Mouse (Mus musculus) thymus, postnatal 14 days (tissue): ENCODE measurements at regions not wholly inside any gene's neighbourhood (a gene's known extent, or its start where the extent isn't known, plus 50 kb on each side); places are given as distances from the start of the nearest gene placed in this dataset.
"Not testable (repeated sequence)": the region's sequence is repeated elsewhere in the genome, so short reads cannot be mapped to it uniquely, and the experiment has no call there.

Experiments
- DNase-seq: peaks from one replicate; pipeline ENCODE4 v3.0.0; 2021

DNA sequence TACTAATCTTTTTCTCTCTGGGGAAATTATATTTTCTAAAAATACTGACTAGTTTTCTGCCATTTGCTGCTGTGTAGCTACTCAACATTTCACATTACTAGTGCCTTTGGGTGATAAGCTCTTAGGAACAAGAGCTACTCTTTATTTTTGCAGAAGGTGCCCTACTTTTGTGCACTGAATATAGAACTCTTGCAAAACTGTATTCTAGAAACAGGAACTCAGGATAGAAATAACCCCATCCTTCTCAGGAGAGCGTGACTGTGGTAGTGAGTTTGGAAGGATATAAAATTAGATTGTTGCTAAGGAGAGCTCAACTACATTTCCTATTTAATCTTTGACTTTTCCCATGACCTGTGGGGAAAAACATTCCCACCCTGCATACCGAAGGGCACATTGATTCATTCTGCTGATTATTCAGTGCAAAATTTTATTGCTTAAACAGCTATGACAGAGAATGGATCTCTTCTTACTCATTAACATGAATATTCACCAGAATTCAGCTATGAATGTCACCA is 408.0 kb upstream of the Nrsn1 start:
- DNase-seq = no peak

DNA sequence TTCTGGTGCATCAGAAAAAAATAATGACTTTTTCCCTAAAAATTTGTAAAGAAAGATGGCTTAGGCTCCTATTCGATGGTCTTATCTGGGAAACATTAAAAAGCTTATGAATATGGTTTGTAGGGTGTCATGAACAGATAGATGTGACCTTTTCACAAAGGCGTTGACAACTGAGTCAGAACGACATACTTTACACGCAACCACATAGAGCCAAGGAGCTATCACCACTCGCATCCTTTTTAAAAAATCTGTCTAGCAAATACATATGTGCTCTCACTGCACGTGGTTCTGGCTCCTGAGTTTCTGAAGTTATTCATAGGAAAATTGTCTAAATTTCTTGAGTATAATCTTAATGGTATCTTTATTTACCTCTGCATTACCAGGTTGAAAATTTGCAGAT is 404.9 kb upstream of the Nrsn1 start:
- no peak for DNase-seq

DNA sequence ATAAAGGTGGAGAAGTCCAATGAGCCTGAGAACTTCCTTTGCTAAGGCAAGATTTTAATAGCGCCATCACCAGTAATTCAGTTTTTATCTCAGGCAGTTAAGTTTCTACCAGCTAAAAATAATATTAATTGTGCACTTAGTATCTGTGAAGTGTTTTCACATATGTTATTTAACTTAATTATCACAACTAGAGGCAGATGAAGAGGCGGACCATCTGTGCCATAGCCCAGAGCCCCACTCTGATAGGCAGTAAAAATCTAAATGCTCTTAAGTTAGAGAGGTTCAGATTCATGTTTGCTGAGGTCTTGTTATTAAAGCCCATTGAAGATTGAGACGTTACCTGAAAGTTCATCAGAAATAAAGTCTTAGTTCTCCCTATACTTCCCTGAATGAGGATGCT is 395.7 kb upstream of the Nrsn1 start:
- no peak for DNase-seq

DNA sequence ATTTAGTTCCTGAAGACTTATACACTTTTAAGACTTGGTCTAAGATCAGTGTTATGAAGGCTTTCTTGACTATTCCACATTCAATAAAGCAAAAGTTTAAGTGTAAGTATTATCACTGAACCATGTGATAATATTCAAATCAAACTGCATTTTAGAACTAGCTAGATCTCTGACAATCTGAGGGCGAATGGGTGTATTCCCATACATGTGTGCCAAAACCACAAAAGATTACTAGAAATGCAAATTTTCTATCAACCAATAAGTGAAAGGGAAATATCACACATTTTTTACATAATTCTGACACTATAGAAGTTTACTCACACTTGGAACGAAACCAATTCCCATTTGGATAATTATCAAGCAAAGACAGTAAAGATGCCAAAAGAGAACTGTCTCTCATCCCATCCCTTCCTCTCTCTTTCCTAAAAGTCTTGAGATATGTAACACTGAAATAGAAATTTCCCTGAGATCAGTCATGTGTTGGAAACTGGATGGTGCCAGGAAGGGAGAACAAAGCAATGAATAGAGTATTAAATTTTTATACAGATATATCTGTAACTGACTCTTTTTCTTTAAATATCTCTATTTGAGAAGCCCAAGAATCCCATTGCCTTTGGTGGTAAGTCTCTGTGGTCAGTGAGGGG is 394.8 kb upstream of the Nrsn1 start:
- DNase-seq = no peak

DNA sequence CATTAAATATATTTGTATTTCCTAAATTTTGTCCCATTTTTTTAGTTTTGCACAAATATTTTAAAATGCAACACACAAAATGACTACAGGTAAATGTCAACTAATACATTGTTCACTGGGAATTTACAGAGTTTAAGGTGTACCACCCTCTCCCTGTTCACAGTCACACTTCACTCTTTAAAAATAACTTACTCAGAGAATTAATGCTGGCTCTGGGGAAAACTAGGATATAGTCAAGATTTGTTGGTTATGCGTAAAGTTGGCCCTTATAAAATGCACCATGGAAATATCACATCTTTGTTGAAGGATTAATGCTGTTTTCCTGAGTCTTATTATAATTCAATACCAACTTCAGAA is 378.1 kb upstream of the Nrsn1 start:
- no peak for DNase-seq

DNA sequence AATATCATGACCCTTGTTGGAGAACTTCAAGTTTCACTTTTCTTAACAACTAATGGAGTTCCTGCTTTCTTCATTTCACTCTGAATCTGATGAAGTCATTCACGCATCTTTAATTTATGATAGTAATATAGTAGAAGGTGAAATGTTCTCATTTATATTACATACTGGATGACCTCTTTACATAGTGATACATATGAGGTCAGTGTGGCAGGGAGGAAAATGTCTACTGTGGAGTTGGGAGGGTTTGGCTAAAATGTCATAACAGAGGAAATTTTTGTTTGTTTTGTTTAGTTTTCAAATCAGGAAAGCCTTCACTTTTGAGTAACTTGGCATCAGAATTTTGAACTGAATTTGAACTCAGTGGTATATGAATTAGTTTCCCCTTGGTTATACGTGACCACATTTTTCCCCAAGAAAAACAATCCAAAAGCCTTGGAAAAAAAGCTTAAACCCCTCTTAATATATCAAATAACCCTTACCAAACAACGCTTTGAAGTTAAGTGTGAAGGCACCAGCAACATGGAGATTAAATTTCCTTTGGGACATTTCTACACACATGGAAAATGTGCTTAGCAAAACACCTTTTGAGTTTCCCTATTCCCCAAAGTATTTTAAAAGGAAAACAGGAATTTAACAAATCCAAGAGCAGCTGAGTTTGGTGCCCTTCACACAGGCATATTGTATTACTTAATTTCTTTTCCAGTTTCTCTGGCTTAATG is 377.6 kb upstream of the Nrsn1 start:
- DNase-seq = no peak

DNA sequence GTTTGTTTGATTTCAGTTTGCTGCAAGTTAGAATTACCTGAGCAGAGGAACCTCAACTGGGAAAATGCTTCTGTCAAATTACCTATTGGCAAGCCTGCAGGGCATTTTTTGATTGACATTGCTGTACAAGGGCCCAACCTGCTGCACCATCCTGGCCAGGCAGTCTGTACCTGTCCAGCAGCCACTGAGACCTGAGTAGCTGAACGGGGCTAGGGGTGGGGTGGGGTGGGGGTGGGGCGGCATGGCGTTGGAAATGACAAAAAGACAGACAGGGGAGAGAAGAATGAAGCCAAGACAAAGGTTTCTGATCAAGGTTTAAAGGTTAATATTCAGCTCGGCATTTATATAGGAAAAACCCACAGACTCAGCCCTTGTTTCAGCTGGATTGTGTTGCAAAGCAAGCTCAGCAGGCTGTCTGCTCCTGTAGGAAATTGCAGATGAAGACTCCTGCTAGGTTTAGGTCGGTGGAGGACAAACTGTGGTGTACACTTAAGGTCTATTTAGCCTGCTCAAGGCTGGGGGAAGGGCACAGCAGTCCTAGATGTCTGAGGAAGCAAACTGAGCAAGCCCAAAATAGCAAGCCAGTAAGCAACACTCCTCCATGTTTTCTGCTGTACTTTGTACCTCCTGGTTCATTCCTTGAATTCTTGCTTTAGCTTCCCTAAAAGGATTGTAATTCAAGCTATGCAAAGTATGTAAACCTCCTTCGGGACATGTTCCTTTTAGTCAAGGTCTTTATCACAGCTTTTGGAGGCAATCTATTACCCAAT is 369.4 kb upstream of the Nrsn1 start:
- no peak for DNase-seq

DNA sequence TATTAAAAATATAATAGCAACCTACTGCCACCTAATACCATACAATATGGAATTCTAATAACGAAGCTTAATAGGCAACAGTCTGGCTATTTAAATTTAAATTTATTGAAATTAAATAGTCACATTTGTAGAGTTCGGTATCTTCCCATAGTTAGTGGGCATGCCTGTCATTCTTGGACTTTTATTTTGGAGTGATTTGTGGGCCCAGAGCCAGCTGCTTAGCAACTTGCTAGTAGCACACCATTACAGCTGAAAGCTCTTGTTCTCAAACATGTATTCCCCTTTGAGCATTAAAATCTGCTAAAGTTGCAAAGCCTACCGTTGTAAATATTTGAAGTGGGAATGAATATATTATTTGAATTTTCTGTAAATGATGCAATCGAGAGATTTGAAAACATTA is 359.2 kb upstream of the Nrsn1 start:
- DNase-seq = no peak

DNA sequence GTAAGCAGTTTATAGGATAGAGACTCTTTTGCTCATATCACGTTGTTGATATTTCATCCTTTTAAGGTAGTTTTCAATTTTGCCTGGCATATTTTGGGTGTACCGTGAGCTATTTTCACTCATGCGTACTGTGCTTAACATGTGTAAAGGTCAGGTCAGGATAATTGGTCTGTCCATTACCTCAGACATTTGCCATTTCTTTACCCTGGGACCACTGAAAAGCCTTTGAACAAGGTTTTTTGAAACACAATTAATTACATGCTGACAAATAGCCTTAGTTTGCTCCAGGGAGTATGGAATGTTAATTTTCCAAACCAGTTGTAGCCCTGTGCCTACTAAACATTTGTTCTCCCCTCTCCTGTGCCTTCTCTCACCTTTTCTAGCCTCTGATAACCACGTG is 347.3 kb upstream of the Nrsn1 start:
- no peak for DNase-seq

DNA sequence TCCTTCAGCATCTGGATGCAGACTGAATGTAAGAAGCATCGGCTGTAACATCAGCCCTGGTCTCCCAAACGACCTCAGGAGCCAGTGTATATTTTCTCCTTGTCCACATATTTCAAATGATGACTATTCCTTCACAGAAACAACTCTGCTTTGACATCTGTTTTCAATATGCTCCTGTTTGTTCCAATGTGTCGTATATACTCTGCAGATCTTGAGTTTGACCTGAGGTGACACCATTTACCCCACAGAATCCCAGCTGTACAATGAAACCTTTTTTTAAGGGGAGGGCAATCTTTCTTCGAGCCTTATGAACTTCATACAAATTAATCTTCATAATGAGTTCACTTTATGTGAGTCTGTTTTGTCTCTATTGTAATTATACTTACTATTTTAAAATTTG is 341.7 kb upstream of the Nrsn1 start:
- no peak for DNase-seq

DNA sequence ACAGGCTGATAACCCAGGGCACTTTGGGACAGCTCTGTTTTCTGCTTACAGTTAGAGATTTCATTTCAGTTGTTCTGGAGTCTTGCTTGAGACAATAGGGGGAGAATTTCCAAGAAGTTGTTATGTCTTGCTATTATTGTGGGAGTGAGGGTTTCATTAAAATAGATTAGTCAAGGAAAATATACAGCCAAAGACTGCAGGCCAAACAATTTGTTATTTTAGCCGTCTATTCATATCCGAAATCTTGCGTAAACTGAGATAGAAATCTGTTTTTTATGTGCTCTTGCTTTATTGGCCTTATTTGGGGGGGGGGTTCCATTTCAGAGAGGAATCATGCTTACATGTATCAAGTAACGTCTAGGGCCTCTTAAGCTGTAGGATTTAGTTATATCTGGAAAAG is 339.3 kb upstream of the Nrsn1 start:
- no peak for DNase-seq

DNA sequence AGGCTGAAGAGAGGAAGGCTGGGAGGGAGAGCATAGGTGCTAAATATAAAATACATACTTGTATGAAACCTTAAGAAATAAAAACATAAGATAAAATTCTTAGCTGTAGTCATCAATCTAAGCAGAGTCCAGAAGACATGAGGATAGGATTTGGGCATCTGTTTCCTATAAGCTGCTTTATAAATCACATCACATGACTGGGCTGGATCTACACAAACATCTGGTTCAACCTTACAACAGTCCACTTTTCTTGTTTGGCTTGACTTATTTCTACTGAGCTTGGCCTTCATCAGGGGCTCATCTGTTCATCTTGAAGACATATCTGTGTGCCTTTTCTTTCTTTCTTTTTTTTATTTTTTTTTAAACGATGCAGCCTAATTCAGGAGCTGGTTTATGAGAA is 338.9 kb upstream of the Nrsn1 start:
- DNase-seq = no peak

DNA sequence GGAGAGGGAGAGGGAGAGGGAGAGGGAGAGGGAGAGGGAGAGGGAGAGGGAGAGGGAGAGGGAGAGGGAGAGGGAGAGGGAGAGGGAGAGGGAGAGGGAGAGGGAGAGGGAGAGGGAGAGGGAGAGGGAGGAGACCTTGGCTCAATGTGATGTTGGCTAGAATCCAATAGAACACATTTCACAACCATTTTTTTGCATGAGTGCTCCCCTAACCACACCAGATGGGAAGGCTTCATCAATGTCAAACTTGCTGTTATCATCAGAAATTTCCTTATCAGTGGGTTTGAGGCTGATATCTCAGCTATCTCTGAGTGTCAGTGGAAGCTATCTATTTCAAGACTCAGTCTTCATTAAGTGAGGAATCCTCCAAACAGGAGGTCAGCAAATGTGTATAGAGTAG is 331.0 kb upstream of the Nrsn1 start:
- not testable (repeated sequence) for DNase-seq

DNA sequence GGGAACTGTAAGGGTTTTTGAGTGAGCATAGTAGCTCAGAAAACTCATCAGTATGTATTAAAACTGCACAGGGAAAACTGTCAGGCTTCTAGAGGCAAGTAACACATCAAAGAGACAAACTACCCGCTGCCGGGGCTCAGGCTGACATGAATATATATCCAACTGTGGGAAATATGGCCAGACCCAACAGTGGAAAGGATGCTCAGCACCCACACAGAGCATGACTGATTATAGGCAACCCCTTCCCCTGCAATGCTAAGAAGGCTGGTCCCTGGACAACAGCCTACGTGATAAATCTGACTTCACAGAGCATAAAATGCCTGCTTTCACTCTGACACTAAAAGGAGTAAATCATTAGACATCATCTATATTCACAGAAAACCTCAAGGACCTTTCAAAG is 324.3 kb upstream of the Nrsn1 start:
- no peak for DNase-seq

DNA sequence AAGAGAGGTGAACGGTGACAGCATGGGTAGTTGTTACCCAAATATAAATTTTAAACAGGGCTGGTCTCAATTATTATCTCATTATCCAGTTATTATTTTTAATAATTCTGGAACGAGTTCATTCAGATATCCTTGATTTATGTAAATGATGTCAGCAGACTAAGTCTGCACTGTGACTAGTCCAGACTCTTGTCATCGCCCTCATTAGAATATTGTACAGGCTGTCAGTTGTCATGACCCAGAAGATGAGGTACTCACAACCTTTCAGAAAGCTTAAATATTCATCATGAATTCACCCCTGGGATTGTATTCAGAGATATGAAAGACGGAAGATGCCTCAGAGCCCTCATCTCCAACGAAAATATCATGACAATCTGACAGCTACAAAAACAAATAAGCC is 300.3 kb upstream of the Nrsn1 start:
- no peak for DNase-seq

DNA sequence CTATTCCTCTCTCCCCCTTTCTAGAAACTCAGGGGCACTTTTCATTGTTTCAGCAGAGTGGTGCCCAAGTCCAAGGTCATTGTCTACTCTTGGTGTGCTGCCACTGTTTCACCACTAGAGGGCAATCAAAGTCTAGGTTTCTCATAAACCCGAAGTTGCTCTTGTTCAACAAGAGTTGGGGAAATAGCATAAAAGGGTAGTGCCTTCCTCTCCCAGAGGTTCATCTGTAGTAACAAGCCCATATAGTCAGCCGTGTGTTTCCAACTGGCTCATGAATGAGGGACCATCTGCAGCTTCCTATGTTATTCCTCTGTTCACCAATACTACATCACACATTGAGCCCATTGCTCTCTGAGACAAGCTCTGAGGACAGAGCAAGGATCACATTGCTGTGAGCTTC is 292.4 kb upstream of the Nrsn1 start:
- DNase-seq = peak; percentile 20

DNA sequence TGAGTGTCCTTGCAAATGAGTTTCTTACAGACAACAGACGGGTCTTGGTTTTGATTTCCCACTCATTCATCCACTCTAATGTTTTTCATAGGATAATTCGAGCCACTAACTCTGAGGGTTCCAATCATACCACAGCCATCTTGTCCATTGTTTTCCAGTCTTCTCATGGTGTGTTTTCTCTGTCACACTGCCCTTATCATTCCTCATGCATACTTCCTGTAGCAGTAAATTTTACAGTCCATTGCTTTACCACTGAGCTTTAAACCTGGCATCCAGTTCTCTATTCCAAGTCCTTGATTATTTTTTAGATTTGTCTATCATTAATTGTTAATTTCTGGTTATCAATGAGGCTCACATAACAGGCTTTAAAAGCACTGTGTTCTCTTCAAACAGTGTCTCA is 290.0 kb upstream of the Nrsn1 start:
- no peak for DNase-seq

DNA sequence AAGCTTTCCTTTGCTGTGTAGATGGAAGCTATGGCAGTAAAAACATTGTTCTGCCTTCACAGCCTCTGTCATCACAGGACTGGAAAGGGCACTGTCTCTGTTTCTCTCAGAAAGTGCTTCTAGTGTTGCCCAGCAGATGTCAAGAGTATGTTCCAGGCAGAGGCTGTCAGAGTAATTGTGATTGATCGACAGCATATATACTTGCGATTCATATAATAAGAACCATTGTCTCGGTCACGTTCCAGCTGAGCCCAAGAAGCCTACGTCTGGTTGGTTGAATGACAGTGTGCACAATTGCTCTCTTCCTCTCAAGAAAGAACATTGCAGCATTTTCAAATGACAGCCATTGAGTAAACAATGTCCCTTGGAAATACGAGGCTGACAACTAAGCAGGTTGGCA is 284.7 kb upstream of the Nrsn1 start:
- DNase-seq = no peak

DNA sequence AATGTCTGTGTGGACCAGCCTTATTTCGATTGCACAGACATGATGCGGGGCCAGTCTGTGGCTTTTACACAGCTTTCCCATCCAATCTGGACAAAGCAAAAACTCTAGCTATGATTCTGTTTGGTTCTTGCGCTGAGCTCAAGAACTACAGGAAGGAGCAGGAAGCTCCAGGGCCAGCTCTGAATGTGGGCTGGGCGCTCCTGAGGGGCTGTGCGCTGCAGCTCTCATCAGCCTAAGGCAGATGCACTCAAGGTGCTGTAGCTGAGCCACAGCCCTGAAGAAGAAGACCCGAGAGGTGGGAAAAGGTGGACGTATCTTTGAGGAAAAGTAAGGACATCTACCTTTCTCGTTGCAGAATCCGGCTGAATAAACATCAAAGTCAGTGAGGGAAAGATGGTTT is 278.2 kb upstream of the Nrsn1 start:
- DNase-seq = no peak

DNA sequence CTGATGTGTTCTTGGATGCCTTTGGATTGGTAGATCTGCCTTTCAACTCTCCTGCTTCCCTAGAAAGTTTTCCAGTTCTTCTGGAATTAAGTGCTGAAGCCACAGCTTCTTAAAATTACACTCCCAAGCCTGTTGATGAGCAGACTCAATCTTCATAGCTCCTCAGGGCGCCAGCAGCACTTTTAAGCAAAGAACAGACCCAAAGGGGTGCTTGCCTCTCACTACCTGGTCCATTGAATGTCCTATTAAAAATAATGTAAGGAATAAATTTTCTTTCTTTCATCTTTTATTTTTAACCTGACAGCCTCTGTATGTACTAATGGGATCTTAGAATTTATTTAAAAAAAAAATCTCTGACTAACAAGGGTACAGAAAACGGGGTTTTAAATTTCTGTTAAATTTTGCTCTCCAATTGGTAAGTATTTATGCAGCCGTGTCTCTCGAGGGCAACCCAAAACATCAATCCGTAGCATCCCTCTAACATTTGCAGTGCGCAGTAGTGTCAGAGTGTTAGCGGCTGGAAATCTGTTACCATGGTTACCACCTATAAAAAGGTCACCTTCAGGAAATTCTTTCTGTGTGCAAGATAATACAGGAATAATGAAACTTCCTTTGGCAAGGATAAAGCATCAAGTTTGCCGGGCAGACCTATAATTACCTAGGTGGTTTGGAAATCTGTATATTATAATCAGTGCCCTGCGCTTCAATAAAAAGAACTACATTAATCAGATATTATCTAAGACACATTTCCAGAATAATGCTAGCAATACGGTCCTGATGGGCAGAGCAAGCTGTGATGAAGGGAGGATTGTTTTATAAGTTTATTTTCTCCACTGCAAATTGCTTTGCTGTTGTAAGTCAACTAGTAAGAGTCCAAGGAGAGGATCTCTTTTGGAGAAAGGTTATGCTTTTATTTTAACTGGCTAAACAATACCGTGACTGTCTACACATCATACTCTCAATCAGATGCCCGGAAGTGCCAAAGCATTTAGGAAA is 277.1 kb upstream of the Nrsn1 start:
- DNase-seq = no peak

DNA sequence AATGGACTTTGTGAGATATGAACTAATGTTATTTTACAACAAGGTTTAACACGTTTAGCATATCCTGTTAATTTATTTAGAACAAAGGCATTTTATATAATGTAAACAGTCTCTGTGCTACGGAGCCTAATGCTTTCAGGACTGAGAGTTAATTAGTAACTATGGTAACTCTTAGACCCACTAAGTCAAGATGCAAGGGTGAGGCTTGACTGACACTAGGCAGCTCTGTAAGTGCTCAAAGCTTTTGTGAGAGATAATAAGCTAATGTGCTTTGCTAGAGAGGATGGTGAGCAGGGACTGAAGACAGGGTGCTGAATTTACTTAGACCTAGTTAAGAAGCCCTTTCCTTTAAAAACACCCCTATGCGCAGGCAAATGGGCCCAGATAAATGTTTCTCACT is 253.8 kb upstream of the Nrsn1 start:
- no peak for DNase-seq

DNA sequence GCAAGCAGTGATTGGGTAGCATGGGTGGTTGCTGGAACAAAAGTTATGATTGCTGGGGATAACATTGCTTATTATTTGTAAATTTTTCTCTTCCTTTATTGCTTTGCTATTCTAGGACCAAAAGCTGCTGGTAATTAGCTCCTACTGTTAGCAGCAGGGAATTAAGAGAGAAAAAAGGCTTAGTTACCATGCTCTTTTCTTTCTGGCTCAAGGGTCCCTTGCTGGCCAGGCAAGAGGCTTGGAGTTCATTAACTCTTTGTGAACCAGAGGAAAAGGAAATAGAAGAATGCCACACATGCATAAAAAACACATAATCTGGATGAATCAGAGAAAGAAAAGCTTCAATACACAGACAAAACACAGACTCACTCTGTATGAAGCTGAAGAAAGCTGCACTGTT is 237.1 kb upstream of the Nrsn1 start:
- no peak for DNase-seq

DNA sequence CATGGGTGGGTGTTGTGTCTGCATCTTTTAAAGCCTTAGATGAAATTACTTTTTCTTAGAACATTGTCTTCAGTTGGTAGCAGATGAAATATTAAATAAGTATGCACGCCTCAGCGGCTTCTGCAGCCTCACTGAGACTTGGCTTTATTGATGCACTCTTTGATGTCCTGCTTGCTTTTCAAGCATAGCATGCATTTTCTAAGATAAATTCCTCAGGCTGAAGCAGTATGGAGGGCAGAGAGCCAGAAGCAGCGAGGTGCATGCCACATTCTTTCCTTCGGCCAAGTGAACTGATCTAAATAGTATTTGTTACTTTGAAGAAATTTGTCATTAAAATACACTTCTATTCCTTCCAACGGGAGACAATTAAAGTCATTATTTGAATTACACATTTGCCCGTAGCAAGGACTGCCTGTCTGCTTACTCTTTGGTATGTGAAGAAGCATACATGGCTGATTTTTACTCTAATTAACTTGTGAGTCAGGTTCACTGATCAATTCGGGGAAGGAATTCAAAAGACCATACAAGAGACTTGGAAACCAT is 224.3 kb upstream of the Nrsn1 start:
- DNase-seq = no peak
